Mouse (Mus musculus) gastrocnemius, postnatal 10 days (tissue): Measurements from ENCODE around the gene Spata2l. TPM values are rescaled to one million over a fixed set of nuclear protein-coding genes. Genes with fewer than 3 reads are reported as not detected.
"Not testable (repeated sequence)": the region's sequence is repeated elsewhere in the genome, so short reads cannot be mapped to it uniquely, and the experiment has no call there.

Experiments
- DNase-seq: peaks from one replicate; pipeline ENCODE4 v3.0.0; 2021; ENCODE audit warnings: mixed read lengths
- long read RNA-seq, 2 experiments: library from polyadenylated mRNA; stranded (forward); transcript quantifications; one replicate each; pipeline ENCODE4 v2.0.0; 2021
- total RNA-seq, 2 experiments: library from RNA; stranded (reverse); gene quantifications; 2 replicates each; pipeline ENCODE4 v1.2.3; 2021

The Spata2l gene
- 1 to 10 TPM; 1.2 to 1.5 TPM for total RNA-seq
- long read RNA-seq, experiment 1, partial matches to known transcripts, result 0 of 2 reads
- long read RNA-seq, experiment 1, other reads (novel, unspliced or antisense), result 1 of 2 reads
- long read RNA-seq, experiment 2, partial matches to known transcripts, result 0 of 2 reads
- long read RNA-seq, experiment 2, other reads (novel, unspliced or antisense), result 2 of 2 reads

DNA sequence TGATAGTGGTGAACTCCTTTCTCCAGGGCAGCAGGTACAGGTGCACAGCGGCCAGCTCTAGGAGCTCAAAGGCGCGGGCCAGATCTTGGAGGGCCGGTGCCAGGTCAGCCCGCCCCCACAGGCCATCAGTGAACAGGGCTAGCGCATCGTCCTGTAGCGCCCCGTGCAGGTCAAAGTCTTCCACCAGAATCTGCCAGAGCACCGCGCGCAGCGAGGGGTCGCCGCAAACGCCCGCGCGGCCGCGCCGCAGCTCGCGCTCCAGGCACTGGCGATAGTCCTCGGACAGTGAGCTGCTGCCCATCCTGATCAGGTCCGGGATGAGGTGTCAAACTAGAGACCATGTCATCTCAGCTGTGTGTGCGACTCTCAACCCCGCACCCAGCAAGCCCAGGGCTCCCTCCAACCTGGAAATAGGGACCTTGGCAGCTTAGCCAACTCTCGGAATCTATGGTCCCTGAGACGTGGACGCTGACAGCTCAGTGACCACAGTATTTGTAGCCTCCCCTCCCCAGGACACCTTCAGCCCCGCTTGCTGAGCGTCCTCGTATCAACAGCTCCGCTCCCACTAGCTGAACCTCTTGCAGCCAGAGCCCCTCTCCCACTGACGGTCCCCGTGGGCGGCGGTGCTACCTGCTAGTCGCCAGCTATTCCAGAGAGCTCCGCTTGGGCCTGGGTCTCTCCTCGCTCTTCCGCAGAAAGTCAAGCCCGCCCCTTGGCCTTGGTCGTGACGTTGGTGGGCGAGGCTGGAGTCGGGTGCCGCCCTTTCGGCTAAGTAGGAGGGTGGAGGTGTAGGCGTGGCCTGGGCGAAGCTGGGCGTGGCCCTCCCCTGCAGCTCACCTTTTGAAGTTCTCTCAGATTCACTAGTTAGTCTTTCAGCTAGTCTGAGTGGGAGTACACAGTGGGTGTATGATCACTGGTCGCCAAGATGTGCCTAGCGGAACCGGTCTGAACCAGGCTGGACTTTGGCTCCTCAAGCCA is at the start of gene Spata2l:
Gene Spata2l, minus strand, starts transcription at position 714 of the 978 bp plus-strand sequence.
- DNase-seq, result peak; percentile 75

DNA sequence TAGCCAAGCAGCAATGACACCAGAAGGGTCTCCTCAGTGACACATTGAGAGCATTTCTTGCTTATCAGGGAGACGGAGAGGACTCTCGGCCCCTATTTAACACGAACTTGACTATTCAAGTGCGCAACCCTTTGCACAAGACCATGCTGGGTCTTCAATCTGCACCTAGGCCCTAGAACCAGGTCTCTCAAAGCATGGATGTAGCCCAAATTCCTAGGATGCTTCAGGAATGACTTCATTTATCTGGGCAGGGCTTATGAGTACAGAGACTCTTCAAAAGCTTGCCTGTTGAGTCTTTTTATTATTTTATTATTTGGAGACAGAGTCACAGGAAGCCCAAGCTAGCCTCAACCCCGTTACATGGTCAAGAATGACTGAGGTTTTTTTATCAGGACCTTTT is 48.5 kb upstream of the Spata2l start:
- DNase-seq, result no peak

DNA sequence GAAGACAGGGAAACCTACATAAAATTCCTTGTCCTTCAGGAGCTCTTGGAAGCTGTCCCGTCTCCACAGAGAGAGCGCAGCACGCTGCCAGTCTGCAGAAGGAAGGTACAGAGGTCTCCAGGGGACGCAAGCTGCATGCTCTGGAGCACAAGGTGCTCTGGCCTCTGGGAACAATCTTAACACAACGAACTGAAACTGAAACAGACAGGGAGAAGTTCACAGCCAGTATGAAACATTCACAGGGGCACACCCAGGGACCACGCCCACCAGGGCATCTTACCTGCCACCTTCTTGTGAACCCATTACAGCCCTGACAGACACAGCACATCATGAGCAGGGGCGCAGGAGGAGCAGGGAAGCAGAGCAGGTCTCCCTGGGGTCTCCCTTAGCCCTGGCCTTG is 48.0 kb upstream of the Spata2l start:
- no peak for DNase-seq

DNA sequence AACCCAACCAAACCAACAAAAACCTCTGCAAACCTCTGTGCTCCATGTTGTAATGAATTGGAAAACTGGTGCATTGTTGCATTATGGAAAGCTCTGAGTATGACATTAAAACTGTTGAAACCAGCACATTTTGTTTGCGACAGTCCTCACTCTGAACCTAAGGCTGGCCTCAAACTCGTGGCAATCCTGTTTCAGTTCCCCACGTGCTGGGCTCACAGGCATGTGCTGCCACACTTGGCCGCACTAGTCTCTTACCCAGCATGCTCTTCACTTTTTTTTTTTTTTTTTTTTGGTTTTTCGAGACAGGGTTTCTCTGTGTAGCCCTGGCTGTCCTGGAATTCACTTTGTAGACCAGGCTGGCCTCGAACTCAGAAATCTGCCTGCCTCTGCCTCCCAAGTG is 47.0 kb upstream of the Spata2l start:
- DNase-seq, result not testable (repeated sequence)

DNA sequence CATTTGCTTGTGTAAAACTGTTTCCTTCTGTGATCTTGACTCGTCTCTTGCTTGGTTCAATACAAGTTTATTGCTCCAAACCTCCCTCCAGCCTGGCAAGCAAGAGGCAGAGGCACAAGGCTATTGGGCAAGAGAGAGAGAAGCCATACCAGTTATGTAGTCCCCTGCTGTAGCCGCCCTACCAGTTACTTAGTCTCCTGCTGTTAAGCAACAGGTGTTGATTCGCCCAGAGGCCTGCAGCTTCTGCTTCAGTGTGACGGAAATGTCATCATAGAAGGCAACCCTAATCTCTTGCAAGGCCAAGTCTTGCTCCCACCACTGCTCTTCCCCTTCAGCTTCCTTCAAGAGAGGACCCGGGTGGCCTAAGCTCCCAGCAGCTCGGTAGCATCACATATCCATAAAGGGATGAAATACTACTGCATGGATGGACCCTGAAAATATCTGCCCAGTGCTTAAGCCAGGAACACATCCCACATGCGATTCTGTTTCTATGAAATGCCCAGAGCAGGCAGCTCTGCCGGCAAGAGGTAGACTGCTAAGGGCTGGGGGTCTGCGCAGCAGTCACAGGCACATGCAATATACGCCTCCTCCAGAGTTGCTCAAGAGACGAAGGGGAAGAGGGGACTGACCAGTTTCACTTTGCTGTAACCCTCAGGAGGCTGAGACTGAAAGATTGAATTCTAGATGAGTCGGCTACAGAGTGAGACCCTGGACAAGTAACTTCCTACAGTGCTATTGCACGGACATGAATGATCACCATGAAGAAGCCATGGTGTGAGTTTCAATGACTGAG is 44.5 kb upstream of the Spata2l start:
- no peak for DNase-seq

DNA sequence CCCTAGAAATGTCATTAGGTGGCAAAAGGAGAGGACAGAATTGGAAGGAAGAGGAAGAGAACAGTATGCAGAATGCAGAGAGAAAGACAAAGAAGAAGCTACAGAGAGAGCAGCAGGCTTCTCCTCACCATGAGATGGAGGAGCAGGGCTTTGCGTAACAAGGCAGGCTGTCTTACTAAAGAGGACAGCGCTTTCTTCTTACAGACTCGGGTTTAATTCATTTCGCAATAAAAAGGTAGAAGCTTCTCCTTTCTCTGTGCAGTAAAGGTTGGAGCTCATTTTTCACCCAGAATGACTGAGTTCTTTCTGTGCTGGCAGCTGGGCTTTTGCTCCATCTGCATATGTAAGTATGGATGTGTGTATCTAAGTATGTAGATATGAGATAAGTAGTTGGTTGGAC is 43.8 kb upstream of the Spata2l start:
- DNase-seq, result no peak

DNA sequence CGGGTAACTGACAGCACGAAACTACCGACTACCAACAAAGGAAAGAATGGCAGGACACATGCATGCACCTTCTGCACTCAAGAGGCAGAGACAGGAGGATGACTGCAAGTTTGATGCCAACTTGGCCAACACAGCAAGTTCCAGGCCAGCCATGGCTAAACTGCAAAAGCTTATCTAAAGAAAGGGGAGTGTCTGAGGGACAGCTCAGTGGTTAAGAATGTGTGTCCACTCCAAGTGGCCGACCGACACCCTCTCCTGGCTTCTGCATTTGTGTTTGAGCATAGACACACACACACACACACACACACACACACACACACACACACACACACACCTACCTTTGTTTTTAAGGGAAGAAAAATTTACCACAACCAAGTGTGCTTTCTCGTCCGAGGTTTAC is 42.4 kb upstream of the Spata2l start:
- DNase-seq, result no peak

DNA sequence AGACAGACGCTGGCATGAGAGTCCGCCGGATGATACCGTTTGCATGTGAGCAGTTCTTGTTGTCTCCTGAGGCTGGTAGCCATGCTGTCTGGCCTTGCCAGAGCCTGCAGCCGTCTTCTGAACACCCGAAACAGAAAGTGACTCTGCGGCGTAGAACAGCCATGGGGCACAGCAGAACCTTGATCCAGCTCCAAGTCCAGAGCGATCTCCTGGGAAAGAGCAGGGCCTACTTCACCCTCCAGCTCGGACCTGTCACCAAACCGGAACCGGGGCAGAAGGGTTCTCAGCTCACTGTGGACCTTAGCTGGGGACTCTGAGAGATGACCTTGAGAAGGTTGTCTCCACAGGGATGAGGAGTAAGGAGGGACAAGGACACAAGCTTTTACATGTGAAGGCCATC is 39.1 kb upstream of the Spata2l start:
- DNase-seq, result no peak

DNA sequence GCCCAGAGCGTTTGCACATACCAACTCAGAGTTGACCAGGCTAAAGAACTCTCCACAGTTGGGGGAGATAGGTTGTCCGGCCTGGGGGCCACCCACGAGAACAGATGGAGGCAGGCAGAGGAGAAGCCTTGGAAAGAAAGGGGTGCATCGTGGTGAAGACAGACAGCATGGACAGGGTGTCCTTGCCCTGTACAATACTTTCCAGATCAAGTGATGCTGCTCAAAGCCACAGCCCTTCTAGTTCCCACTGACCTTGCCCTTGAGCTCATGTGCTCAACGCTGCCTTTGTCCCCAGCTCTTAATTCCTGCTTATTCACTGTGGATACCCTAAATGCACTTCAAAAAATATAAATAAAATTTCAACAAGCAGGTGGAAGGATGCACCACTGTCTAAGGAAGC is 38.4 kb upstream of the Spata2l start:
- DNase-seq, result no peak

DNA sequence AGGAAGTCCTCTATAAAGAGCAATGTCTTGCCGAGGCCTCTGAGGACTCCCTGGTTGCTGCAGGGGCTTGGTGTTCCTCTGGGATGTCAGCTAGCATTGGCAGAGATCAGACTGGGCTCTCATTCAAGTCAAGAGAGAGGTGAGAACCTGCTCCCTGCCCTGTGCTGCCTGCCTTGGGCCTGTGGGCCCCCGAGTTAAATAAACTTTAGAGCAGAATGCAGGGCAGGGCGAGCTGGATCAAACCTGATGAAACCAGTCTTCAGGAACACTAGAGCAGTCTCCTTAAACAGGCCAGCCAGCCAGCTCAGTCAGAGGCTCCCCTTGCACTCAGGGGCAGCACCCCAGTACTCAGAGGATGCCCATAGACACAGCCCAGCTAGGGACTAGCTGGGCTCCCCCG is 35.9 kb upstream of the Spata2l start:
- no peak for DNase-seq

DNA sequence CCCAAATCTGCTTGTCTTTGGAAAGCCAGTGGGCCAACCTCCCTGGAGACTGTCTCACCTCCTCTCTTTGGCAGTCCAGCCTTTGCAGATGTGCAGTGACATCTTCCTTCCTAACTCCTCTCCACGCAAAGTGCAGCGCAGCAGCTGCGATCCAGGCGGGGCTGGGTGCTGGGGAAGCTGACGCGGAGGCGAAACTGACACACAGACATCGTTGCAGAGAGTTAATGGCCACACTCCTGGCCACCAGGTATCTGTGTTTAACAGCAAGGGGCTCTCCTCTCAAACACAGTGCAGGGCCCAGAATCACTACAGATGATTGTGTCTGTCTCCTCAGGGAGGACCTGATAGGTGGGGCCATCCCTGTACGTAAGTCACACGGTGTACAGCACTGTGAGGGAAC is 35.1 kb upstream of the Spata2l start:
- DNase-seq, result peak; percentile 21

DNA sequence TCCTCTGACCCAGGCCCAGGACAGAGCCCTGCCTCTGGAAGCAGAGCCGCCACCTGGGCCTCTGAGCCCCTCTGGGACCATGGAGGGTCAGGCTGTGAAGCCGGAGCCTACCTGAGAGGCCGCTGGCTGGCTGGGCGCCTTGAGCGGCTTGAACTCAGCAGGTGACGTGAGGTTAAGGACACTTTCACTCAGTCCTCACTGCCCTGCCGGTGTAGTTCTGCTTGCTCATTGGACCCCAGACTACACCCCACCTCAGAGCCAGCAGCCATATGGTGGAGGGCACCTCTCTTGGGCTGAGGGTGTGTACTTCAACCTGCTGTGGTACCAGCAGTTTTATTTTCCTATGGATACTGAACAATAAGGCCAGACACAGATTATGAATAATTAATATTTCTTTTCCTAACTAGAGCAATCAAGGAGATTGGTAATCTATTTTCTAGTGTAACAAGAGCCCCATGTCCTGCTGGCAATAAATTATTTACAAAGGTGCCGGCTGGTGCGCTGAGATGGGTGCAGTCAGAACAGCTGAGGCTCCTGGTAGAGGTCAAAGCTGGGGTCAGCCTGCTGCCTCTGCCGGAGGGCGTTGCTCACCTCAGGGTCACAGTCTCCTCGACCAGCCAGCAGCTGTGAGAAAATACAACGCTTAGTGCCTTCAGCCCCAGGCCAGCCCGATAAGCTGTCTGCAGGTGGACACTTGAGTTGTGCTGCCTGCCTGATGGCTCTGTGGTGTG is 32.1 kb upstream of the Spata2l start:
- DNase-seq, result no peak

DNA sequence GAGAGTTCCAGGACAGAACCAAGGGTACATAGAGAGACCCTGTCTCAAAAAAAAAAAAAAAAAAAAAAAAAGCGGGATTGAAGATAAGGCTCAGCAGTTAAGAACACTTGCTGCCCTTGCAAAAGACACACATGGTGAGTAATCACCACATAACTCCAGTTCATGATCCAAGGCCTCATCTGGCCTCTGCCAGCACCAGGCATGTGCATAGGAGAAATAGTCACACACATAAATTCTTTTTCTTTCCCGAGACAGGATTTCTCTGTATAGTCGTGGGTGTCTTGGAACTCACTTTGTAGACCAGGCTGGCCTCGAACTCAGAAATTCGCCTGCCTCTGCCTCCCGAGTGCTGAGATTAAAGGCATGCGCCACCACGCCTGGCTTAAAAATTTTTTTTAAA is 21.6 kb upstream of the Spata2l start:
- DNase-seq, result not testable (repeated sequence)

DNA sequence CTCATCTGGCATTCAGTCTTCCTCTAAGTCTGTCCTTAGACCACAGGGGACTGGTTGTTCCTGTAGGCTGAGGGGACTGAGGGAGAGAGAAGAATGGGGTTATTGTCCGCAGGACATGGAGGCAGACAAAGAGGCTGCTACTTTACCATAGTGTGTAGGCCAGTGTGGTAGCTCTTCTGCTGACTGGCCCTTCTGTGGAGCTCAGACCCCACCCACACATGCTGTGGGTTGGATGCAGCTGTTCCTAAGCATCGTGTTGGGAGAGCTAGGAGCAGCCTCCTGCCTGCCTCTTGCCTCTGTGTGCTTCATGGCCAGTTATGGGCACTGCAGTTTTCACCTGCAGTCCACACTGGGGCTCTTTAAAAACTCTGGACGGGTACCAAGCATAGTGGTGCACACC is 21.1 kb upstream of the Spata2l start:
- no peak for DNase-seq

DNA sequence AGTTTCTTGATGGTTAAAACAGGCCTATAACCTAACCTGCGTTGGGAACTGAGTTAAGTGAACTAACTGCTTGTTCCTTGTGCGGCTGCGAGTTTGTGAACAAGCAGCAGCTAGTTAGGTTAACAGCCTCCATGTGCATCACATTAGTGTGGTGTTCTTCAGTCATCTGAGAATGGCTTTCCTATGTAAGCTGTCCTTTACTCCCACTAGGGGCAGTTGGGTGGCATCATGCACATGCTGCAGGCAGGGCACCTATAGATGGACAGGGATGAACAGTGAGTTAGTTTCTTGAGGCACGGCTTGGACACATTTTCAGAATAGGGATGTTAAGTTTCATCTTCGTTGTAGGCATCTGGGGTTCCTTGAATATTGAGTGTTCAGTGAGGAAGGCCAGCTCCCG is 19.1 kb upstream of the Spata2l start:
- DNase-seq, result no peak

DNA sequence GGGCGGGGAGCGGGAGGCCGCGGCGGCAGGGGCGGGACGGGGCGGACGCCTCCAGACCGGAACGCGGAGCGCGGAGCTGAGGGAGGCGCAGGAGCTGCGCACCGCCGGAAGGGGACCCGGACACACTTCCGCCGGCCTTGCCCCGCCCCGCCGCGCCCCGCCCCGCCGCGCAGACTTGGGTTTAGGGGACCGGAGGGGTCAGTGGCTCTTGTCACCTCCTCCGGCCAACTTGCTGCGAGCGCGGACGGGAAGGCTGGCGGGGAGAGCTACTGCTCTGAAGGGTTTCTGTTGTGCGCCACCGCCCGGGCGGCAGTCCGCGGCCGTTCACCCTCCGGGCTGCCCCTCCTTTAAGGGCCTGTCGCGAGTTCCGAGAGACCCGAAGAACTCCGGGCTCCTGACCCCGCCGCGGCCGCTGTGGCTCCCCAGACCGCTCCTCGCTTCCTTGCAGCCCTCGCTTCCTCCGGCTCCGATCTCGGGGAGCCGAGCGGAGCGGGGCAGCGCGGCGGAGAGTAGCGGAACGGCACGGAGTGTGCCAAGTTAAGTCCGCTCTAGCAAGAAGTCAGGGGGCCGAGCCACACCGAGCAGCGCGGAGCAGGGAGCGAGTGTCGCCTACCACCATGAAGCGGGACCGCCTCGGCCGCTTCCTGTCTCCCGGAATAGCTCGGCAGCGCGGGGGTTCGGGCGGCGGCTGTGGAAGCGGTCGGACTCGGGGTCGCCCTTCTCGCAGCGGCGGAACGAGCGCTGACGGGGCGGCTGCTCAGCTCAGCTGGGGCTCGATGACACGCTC is 18.3 kb upstream of the Spata2l start, which contains the start of the genes Zfp276 and Vps9d1:
Gene Zfp276, plus strand, starts transcription at position 97 of the 787 bp plus-strand sequence.
Gene Vps9d1, minus strand, starts transcription at position 250 of the 787 bp plus-strand sequence.
- DNase-seq, result peak; percentile 91

DNA sequence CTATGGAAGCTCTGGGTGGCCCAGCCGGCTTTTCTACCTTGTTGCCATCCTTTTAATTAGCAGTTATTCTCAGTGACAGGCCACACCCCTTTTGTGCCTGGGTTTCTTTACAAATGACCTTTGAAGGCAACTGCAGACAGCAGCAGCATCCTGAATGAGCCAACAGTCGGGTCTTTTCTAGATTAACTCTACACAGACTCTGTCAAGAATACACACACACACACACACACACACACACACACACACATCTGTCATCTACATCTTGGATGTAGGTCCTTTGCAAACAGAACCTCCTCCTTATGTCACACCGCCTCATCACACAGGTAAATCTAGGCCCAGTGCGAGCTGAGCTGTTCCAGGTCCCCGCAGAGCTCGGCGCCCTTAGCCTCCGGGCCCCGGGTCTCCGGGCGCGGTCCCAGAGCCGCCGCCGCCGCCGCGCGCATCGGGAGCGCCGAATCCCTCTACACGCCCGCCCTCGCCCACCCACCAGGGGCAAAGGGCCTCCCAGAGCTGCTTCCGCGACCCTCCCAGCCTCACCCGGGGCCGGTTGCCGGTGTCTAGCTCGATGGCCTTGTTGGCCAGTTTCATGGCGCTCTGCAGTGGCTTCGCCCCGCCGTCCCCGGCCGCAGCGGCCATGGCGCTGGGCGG is 17.5 kb upstream of the Spata2l start:
- no peak for DNase-seq

DNA sequence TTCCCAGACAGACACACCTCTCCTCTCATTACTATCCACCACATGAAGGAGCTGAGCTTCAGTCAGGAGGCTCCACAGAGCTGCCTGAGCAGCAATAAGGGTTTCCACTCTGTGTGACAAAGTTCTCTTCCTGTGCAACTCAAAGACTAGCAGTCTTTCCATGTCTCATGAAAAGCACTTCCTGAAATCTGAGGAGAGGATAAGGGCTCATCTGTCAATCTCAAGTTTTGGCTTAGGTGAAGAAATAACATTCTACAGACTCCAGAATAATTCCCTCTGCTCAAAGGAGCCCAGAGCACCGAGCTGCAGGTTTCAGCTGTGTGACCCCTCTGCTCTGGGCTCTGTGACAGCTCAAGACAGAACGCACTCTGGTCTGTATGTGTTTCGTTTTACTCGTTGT is 16.9 kb upstream of the Spata2l start:
- no peak for DNase-seq

DNA sequence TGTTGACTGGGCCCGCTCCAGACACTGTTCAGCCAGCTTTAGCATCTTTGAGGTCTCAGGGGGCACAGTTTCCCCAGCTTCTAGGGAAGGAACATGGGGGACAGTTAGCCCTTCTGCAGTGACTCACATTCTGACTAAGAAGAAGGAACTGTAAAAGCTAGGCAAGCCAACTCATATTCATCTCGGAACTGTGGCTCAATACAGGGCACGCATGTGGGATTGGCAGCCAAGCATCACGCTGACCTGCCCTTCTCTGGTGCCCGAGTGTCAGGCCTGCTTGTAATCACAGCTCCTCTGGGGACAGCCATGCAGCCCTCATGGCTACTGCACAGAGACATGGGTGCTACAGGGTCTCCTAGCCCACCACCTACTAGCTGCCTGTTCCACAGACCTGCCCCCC is 14.9 kb upstream of the Spata2l start:
- DNase-seq, result no peak

DNA sequence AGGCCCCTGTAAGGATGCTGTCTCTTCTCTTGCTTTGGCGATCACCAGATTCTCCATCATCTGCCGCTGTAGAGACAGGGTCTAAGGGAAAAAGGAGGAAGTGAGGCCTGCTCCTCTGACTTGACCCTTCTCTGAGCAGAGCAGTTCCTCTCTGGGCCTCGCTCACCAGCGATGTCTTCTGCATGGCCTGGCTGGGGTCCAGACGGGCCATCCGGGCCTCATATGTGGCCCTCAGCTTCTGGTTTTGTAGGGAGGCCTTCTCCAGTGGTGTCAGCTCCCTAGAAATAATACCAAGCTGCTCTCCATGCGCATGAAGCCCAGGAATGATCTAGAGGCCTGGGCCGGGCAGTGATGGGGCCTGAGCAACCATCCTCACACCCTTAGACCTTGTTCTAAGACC is 12.6 kb upstream of the Spata2l start:
- no peak for DNase-seq

DNA sequence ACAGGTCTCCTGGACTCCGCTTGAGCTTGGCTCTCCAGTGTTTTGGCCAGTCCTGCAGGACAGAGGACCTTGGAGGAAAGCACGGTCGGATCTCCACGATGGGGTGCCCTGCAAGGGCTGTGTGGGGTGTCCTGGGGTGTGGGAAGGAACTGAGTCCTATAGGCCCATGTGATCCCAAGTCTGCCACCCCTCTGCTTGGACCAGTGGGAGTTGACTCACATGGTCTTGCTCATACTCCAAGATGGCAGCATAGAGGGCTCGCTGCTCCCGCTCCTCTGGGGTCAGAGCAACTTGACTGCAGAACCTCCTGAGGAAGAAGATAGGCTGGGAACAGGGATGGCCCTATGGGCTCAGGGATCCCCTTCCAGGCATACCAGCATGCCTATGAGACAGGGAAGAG is 11.7 kb upstream of the Spata2l start:
- DNase-seq, result no peak
